Mouse (Mus musculus) lung, postnatal 14 days (tissue): ENCODE data around the gene Nars2.
A peak's percentile ranks its signal among the peaks of the same experiment; 100 is the strongest.

Source experiments
- DNase-seq: peaks from one replicate; pipeline ENCODE4 v3.0.0; 2021

Nars2 gene

DNA sequence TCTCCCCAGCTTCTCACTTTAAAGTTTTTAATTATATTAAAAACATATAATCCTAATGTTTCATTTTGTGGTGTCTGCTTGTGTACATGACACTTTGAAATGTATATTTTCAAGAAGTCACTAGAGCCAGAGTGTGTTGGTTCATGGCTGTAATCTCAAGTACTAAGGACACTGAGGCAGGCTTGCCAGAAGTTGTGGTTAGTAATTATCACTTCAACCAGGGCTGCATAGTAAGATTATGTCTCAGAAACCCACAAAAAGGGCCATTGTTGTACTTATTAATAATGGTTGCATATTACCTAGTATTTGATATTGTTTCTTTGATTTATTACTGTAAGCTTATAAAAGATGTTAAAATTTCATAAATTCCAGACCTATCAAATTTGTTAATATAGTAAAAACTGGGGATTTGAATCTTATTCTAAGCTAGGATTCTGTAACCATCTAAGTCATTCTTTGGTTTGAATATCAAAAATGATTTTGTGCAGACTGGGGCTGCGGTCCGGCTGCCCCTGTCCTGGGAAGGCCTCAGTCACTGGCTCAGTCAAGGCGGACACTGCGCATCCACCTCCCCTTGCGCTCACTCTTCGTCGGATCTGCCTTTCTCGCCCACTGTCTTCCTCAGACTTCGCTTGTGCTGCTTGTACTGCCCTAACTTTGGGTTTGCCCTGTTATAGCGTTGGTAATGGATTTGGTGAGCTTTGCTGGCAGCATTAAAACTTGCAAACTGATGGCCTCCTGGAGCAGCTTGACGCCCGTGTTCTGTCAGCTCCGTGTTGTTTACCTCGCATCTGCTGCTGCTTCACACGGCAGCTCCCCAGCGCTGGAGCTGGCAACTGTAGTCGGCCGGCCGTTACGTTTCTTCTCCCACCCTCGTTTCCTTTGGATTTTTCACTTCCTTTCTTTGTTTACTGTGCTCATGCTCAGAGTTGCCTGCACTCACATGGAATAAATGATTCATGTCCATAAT lies 20.0 kb downstream of the Nars2 start:
- peak; percentile 34 for DNase-seq

DNA sequence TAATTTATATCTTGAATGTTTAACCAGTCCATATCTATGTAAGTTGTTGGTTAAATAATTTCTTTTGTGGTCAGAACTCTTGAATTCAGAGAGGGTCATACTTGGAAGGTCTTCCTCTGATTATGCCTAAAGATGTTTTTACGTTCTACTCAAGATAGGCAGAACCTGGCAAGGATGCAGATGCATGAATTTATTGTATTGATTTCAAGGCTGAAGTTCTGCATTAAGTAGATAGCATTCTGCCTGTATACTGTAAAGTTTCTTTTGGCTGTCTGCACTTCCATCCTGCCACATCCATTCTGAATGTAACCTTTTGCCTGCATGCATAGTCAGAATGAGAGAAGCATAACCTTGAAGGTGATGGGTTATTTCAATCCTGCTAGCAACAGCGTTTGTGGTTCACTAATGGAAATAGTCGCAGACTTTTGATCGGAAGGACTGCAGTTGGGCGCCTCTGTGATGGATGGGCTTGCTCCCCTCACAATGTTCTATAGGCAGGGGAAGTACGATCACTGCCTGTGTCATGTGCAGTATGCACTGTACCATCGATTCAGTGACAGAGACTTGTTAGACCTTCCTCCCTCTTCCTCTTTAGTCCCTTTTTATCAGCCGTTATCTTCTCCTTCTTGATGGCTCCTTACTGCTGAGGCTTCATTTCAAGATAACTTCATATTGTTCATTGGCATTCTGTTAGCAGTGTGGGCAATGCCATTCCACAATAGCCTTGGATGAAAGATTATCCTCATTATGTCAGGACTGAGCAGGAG lies 21.0 kb downstream of the Nars2 start:
- no peak for DNase-seq

DNA sequence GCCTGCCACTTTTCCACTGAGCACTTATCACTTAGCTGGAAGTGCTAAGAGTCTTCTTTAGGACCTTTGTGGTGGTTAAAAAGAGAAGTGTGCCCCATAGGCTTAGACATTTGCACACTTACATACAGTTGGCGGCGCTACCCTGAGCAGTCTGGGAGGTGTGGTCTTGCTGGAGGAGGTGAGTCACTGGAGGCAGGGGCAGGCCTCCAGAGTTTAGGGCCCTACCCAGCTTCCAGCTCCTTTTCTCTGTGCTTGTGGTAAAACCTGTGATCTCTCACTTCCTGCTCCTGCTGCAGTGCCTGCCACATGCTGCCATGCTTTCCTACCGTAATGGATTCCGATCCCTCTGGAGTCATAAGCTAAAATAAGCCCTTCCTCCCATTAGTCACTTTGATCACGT lies 24.6 kb downstream of the Nars2 start:
- DNase-seq = no peak

DNA sequence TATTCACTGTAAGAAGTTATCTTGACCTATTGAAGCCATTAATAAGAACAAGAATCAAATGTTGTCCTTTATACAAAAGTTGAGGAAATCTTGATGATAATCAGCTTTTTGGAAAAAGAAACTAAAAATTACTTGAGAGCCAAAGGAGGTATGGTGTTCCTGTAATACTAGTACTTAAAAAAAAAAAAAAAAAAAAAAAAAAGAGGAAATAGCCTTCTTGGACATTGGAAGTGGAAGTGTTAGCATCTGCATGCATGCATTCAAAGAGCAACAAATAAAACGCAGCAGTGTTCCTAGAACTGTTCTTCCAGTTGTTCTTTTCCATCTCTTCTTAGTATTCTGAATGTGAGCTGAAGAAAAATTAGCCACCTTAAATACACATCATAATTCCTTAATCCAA lies 25.9 kb downstream of the Nars2 start:
- no peak for DNase-seq

DNA sequence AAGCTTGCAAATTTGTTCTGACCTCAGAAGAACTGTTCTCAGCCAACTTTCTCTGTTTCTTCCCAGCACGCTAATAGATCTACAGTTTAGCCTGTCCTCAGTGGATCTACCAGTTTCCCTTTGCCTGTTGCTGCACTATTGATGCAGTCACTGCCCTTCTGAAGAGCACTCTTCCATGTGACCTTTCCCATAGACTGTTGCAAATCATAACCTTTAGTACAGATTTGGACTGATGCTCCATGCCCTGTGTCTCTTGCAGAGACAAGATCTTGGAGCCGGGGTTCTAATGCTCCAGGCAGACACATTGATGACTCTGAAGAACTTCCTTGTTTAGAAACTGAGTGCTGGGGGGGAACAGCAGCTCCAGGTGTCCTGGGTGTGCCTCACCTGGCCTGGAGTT lies 30.1 kb downstream of the Nars2 start:
- DNase-seq = no peak

DNA sequence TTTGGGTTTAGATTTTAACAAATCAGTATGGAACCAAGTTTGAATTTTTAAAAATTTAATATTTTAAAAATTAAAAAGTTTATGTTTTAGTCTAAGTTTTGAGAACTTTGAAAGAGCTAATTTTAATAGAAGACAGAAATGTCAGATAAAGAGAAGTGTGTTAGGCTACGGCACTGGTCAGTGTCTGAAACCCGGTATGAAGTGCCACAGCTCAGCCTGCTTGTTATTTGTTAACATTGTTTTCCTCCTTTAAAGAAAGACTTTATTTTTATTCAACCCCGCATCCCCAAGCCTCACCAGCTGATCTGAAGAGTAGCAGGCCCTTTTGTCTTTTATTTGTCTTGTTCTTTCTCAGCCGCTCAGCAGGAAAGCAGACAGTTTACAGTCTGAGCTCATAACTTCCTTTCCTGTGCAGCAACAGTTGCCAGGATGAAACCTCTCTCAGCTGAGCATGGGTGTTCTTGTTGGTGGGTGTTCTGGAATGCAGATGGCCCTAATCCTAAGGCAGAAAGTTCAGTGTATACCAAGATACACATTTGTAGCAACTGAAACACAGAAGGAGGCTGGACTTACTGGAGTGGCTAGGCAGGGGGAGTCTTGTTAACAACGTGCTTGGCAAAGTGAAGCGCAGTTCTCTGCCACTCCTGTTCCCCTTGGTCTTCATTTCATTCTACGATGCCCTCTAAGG lies 32.5 kb downstream of the Nars2 start:
- peak; percentile 33 for DNase-seq

DNA sequence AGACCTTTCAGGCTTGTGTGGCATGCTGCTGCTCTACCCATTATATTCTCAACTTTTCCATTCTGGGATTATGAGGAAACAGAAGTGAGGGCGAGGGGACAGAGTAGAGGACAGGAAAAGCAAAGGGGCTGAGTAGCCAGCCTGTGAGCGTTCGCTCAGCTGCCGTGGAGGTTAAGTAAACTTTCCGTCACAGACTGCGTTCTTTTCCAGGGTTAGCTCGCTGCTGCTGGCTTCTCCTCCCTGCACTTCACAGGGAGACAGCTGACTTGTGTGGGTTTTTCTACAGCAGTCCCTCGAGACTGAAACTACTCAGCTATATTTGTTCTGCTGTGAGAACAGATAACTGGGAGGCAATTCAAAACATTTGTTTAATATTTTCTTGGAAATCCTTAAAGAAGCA lies 34.5 kb downstream of the Nars2 start:
- DNase-seq = peak; percentile 56

DNA sequence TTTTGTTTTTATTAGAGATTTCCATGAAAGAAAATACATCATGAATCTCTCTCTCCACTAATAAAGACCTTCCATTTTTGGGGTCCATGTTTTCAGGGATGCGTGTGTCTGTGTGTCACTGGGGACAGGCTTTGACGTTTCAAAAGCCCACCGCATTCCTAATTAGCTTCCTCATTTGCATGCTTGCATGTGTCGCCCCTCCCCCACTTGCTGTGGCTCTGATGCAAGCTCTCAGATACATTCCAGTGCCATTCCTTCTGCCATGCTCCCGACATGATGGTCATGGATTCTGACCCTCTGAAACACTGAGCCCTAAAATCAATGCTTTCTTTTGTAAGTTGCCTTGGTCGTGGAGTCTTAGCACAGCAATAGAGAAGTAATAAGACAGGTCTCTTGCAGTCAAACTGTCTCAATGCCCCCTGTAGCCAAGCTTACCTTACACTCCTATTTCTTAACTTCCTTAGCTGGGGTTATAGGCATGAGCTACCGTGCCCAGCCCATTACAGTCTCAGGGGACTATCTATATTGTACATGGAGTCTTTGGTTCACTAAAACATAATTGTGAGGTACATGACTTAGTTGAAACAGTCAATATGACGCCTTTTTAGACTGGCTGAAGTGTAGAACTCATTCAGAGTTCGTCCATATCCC lies 35.6 kb downstream of the Nars2 start:
- DNase-seq = no peak

DNA sequence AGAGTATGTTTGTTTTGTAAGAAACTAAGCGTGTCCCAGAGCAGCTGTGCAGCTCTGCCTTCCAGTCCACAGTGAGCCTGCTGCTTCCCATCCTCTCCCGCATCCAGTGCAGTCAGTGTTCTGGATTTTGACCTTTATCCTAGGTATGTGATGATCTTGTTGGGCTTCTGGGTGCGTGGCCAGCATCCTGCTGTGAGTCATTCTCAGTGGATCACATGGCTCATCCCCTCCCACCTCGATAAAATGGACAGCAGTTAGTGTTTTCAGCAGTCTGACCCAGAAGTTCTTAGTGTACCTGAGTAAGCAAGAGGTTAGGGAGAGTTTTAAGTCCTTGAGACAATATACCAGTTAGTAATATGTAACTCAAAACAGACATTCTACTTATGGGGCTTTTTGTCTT lies 36.4 kb downstream of the Nars2 start:
- no peak for DNase-seq

DNA sequence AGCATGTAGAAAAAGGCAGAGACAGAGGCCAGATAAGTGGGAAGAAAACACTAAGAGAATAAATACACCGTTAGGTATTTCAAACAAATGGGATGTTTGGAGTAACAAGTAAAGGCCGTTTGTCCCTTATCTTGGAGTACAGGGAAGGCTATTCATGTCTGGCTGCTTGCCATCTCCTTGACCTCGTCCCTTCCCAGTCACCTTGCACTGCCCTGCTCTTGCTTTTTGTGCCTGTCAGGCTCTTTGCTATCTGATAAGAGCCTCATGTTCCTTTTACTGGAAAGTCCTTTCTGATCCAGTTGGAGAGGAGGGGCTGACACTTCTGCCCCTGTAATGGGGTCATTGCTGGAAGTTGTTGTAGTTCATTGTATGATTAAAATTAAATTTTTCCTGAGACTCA lies 61.7 kb downstream of the Nars2 start:
- DNase-seq = peak; percentile 56

DNA sequence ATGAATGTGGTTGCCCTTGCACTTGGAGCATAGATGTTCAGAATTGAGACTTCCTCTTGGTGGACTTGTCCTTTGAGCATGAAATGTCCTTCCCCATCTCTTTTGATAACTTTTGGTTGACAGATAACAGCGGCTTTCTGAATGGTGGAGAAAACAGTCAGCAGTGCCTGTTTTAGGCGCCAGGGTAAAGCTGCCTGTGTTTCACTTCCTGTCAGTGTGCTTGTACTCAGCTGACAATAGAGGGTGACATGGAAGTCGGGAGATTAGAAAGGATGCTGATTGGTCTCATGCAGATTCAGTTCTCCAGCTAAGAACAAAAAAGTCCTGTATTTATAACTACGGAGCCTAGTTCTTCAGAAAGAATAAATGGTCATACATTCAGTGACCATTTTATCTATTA lies 66.7 kb downstream of the Nars2 start:
- DNase-seq = no peak

DNA sequence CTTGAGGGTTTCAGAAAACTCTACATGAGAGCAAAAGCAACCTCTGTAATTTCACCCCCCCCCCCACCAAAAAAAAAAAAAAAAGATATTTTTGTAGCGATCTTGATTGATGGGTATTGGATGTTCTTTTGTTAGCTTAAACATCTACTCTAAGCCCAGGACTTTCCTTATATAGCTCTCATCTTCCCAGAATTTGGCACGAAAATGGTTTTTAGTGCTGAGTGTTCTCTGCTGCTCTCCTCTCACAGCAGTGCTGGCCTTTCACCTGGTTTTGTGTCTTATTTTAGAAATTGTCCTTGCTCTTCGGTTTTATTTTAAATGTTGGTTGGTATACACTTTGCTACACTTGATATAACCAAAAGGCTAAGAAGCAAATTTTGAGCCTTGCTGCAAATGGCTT lies 67.1 kb downstream of the Nars2 start:
- no peak for DNase-seq

DNA sequence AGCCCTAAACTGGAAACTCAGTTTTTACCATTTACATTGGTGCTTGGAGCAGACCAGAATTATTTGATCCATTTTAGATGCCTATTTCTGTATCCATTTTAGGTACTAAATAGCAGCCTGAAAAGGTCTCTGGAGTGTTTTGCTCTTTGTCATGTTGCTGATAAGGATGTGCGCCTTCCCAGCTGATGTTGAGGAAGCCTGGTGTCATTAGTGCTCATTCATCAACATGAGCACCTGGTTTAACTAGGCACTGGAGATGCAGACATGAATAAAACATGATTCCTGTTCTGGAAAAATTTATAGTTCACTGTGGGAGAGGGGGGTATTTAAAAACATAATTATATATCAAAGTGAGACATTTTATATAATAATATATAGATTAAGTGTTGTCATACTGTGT lies 68.0 kb downstream of the Nars2 start:
- DNase-seq = no peak

DNA sequence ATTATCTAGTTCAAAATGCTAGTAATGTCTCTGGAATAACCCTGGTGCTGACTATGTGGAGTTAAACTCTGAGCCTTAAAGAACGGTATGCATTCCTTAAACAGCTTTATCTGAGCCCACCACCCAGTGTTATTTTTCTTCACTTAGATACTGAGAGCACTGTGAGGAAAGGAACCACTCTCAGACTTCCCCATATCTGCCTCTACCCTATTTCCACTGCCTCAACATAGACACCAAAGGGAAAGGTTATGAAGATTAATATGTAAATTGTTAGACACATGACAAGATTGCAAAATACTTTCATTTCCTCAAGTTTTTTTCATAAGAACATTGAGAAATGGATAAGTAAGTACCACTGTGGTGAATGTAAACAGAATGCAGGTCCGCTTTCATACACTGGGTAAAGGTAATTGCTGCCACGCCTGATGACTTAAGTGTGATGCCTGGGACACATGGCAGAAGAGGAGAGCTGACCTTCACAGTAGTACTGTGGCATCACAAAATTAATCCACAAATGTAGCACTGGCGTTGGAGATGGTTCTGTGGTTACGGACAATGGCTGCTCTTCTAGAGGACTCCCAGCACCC lies 75.6 kb downstream of the Nars2 start:
- DNase-seq = no peak

DNA sequence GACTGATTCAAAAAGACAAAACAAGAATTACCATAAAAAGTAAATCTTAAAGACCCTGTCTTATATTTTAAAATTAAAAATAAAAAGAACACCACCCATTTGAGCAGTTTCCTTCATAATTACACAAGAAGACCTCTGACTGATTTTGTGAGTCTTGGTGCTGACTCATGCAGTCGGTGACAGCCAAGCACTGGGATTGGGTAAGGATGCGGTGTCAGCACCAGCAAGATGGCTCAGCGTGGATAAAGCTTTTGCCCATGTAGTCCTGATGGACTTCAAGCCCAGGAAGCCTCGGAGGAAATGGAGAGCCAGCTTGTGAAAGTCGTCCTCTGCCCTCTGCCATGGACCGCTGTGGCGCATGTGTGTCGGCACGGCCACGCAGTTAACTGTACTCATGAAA lies 77.8 kb downstream of the Nars2 start:
- no peak for DNase-seq

DNA sequence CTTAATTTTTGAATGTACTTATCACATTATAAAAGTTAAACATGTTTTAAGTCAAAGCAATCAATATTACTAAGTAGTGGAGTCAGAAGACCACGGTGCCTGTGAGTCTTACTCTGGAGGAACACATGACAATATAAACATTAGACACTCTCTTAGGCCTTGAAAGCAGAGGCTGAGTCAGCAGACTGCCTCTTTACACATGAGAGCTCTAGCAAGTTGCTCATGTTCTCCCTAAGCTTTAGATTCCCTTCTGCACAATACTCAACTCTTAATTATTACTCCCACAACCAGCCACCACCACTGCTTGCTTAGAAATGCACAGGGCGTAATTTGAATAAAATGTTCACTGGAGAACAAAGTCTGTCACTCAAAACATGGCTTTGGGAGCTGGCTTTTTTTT lies 81.1 kb downstream of the Nars2 start:
- DNase-seq = no peak

DNA sequence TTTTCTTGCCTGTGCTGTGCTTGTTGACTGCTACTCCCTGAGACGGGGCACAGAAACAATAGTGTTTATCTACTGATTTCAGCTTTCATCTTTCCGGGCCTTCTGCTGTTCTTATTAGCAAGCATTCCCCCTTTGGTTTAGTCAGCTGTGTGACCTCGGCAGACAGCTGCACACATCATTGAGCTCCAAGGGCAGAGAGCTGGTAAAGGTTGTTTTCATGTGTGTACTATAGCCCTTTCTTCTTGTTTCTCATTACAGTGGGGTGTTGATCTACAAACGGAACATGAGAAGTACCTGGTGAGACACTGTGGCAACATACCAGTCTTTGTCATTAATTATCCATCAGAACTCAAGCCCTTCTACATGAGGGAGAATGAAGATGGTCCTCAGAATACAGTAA lies 88.3 kb downstream of the Nars2 start:
- no peak for DNase-seq

DNA sequence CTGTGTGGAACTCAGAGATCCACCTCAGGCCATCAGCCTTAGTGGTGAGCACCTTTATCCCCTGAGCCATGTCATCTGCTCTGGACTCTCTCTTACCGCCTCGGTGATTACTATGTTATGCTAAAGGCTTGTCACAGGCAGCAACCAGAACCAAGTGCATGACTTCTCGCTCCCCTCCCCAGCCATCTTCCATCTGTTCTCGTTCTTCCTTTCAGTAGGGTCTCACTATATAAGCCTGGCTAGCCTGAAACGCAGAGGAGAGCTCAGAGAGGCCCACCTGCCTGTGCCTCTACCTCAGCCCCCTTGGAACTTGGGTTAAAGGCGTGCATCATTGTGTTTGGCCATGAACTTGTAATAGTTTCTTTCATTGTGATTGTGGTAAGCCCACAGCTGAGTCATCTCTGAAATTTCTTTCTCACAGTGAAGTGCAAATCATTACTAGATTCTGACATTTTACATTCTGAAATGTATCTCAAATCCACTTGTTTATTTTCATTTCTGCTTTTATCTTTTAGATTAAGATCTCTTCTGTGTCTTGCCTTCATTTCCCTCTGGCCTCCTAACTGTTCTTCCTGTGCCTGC lies 90.7 kb downstream of the Nars2 start:
- DNase-seq = no peak

DNA sequence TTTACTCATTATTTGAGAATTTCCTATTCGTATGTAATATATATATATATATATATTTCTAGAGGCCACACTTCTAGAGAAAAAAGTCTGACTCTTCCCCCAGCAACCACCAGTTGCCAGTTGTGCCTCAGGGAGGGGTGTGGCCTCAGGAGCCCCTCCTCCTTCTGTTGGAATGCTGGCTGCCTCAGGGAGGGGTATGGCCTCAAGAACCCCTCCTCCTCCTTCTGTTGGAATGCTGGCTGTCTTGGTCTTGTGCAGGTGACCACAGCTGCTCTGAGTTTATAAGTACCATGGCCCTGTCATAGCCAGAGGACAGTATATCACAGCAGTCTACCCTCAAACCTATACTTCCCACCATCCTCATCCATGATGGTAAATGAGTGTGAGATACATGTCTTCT lies 91.7 kb downstream of the Nars2 start:
- DNase-seq = no peak

DNA sequence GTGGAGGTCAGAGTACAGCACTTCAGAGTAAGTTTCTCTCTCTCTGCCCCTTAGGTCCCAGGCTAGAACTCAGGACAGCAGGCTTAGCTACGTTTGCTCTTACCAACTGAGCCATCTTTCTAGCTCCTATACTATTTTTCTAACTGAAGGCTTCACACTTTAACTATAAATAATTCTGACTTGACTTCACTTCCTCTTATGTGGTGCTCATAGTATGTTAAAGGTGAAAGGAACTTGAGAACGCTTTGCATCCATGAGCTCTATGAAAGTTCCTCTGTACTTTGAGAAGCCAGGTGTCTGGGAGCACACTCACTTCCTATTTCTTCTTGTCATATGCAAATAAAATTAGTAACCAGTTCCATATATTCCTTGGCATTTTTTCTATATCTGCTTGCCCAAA lies 109.7 kb downstream of the Nars2 start:
- no peak for DNase-seq

DNA sequence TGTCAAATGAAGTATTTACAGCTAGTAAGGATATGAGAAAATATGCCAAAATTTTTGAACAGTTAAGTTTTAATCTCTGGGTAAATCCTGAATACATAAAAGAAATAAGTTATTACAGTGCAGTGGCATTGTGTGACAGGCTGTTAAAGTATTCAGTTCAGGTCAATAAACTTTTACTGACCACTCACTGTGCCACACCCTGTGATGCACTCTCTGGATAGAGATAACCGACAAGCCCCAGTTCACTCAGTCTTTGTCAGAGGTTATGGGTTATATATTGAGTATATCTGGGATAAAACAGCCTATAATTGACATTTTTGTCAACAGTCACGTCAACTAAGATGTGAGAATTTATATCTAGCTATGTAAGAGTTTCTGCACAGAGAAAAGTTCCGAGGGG lies 120.2 kb downstream of the Nars2 start:
- no peak for DNase-seq

DNA sequence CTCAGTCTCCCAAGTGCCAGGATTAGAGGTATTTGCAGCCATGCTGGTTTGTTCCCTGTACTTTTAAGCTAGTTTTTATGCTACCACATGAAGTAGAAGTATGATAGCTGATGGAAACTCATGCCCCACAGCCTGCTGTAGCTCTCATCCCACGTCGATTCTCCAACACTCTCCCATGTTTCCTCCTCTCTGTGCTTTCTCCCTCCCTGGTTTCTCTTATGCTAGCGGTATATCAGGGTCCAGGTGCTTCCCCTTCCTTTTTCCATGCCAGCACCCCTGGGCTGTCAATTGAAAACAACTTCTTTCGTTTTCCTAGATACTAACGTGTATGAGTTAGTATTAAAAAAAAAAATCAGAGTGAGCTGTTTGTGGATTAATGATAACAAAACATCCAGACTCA lies 120.8 kb downstream of the Nars2 start:
- DNase-seq = no peak
